Mouse (Mus musculus) stomach, postnatal 0 days (tissue): ENCODE data around the gene Patl2.

Experiments used
- CTCF ChIP-seq: IDR thresholded peaks from 2 replicates; pipeline ENCODE4 v1.5.1; 2016; ENCODE audit warnings: antibody characterized with exemption, low read depth, mild to moderate bottlenecking, moderate library complexity
- EP300 ChIP-seq: optimal IDR thresholded peaks from 2 replicates; pipeline ENCODE3; 2016; ENCODE audit warnings: antibody characterized with exemption

DNA sequence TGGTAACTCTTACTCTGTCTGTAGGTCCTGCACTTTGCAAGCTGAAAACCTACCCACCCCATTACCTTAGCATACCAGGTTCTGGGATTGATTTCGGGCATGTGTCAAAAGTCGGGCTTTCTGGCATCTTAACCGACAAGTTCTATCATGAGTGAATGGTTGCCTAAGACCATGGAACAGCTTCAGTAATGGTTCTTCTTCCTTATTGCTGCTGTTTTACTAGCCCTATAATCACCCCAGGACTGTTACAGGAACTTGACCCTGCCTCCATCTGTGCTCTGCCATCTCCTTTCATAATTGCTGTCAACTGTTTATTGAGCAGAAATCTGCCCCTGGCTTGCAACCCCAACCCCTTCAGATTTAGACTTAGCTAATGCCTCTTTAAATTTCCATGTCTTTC, 762 bp upstream of the Patl2 start:
- TF ChIP-seq CTCF (no peak), EP300 (no peak)
